Mouse (Mus musculus): ENCODE results near the gene Kri1. TPM values are rescaled to one million over a fixed set of nuclear protein-coding genes. Genes with fewer than 3 reads are reported as not detected.
"Not testable (repeated sequence)": the region's sequence is repeated elsewhere in the genome, so short reads cannot be mapped to it uniquely, and the experiment has no call there.

Kri1 gene
- total RNA-seq, 2 experiments from 2014 or later: 18.5 to 21.0 TPM

DNA sequence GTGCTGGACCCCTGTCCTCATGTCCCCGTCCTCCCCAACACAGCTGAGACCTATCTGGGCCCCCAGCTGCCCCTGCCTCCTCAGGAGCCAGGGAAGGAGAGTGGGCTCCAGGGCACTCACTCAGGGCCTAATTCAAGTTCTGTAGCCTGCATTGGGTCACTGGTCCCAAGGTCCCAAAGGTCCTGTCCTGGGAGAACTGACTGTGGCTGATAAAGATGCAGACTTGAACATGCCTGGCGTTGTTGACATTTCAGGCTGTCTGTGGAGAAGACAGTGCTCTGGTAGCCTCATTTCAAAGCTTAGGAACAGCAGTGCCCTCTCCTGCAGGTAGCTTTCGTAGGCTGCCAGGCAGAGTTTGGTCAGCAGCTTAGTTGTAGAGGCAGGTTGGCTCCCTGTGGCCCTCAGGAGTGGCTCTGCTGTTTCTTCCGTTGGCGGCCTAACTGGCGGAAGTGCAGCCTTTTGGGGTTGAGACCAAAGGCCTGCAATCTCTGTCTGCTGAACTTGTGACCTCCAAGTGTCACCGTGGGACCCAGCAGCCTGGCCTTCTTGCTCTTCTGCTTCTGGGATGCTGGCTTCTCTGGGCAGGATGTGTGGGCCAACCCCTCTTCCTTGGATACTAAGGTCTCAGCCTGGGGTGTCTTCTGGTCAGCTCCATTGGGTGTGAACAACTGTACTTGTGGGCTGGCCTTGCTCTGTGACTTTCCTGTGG, 14.1 kb downstream of the Kri1 start:
- no peak for DNase-seq

DNA sequence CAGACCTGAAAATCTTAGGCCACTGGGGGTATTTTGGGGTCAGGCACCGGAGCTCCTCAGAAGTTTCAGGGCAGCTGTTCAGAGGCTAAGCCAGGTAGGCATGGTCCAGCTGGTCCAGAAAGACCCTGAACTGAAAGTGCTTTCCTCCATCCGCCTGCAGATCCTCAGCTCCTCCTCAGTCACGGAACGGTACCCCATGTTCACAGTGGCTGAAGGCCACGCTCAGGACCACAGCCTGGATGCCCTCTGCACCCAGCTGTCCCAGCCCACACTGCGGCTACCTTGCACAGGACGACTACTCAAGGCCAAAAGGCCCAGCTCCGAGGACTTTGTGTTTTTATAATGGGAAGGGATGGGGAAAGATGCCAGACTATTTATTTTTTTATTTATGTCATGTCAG, 14.7 kb downstream of the Kri1 start:
- no peak for DNase-seq

DNA sequence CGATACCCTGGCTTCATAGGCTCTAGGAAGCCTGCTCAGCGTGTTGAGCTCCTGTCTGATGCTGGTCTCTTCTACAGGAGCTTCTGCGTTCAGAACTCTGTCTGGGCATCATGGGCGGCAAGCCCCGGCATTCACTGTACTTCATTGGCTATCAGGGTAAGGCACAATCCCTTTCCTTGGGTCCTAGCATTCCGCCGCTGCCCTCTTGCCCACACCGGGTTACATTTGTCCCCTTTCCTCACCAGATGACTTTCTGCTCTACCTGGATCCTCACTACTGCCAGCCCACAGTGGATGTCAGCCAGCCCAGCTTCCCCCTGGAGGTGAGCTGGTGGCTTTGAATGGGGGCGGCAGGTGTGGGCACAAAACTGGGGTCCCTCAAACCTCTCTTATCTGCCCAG, 15.4 kb downstream of the Kri1 start:
- DNase-seq: no peak

DNA sequence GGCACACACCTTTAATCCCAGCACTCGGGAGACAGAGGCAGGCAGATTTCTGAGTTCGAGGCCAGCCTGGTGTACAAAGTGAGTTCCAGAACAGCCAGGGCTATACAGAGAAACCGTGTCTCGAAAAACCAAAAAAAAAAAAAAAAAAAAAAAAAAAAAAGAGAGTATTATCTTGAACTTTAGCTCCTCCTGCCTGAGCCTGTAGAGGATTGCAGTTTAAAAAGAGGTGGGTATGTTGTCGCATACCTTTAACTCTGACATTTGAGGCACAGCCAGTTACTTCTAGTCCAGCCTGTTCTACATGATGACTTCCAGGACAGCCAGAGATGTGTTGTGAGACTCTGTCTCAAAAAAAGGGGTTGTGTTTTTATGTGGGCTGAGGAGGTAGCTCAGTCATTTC, 18.2 kb downstream of the Kri1 start:
- DNase-seq: not testable (repeated sequence)

DNA sequence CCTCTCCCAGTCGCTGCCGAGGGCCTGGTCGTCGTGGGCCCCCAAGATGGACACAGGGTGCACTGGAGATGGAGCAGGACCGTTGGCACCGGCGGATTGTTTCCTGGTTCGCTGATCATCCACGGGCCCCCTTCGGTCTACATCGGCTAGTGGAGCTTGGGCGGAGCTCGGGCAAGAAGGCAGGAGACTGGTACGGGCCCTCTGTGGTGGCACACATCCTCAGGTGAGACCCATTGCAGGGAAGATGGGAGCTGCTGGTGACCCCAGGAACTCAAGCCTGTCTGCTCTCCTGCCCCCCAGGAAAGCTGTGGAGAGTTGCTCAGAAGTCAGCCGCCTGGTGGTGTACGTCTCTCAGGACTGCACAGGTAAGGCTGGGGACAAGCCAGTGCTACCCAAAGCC, 19.5 kb downstream of the Kri1 start:
- no peak for DNase-seq

DNA sequence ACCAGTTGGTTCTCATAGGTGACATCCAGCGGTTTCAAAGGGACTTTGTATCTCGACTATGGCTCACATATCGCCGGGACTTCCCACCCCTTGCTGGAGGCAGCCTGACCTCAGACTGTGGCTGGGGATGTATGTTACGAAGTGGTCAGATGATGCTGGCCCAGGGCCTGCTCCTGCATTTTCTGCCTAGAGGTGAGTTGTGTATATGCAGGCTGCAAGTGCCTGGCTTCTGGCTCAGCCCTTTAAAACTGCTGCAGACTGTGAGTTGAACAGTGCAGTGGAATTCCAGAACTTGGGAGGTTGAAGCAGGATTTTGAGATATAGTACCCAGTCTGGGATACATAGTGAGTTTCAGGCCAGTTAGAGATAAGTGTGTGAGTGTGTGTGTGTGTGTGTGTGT, 20.9 kb downstream of the Kri1 start:
- no peak for DNase-seq

DNA sequence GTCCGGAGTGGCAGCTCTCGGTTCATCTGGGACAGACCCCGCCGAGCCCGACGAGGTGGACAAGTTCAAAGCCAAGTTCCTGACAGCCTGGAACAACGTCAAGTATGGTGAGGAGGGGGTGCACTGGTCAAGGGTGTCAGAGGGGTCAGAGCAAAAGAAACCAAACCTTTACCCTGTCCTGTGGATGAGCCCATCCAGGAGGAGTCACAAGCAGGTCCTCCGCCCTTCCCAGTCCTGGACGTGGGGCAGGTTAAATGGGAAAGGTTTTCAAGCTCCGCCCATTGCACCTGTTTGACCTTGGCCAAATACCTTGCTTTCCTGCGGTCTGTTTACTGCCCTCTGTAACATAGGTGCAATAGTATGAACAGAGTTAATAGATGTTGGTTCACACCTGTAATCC, 22.2 kb downstream of the Kri1 start:
- DNase-seq: no peak

DNA sequence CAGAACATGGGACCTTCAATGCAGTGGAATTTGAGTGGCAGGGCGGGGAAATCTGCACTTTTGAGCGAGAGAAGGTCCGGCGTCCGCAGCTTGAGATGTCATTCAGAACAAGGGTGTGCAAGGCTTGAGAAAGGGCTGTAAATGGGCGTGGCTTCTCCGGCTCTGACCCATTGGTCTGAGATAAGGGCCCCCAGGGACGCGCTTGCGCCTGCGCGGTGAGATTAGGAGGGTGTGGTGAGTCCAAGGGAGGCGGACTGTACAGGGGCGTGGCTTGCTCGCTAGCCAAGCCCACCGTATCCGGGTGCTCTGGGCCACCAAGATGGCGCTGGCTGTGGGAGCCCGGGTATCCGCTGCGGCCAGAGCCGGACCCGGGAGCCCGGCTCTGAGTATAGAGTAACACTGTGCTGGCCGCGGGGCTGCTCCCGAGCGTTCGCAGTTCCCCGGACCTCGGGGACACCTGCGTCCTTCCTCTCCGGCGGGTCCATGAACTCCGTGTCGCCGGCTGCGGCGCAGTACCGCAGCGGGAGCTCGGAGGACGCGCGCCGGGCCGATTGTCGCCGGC, 22.7 kb downstream of the Kri1 start, which contains the start of gene Atg4d:
Gene Atg4d (plus strand): TSS at position 294 of the 562 bp plus-strand sequence.
- peak; percentile 100 for DNase-seq

DNA sequence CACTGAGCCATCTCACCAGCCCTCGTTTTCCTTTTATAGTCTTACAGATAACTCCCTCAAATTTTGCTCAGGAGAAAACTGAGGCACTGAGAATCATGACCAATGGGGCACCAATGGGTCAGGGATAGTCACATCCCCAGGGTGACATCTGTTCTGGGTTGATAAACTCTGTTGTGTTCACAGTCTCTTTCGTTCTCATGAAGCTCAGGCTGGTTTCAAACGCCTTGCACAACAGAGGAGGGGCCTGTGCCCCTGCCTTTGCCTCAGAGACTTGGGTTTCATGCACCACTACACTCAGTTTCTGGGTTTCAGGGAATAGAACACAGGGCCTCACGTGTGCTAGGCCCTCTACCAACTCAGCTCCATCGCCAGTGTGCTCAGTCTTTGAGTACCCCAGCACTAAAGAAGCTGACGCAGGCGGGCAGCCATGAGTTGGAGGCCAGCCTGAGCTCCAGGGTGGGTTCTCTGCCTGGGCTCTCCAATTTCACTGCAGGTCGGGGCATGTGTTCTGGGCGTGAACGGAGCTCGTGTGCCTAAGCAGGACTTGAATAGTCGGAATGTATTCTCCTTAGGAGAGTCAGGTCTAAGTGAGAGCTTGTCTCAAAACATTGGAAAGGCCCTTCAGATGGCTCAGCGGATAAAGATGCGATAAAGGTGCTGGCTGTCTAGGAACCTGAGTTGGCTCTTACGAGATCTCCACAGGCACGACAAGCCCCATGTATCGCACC, 23.3 kb downstream of the Kri1 start:
- no peak for DNase-seq

DNA sequence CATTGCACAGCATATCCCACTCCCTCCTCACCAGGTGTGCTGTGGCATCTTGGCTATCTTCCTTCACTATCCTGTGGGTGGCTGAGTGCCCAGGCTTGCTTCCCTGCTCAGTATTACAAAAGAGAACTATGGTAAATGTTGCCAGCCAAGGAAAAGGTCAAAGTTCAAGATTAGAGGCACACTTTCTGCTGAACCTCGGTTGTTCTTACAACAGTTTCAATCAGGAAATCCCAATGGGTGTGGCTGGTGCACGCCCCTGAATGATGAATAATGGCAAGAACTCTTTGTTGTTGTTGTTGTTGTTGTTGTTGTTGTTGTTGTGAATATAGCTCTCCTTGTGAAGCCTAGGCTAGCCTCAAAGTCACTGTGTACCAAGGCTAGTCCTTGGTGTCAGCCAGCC, 25.9 kb downstream of the Kri1 start:
- no peak for DNase-seq

DNA sequence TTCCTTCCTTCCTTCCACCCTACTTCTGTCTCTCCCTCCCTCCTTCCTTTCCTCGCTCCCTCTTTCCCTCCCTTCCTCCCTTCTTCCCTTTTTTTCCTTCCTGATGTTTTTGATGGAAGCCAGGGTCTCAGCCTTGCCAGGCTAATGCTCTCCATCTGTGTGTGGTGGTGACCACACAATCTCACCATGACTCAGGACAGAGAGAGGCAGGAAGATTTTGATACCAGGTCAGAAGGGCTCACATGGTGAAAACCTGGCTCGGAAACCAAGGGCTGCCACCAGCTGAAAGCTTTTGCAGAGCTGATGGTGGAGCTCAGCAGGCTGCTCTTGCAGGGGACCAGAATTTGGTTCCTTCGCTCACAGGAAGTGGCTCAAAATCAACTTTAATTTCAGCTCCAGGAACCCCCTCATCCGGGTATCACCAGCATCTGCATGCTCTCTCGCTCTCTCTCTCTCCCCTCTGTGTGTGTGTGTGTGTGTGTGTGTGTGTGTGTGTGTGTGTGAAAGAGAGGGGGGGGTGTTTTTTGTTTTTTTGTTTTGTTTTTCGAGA, 27.2 kb downstream of the Kri1 start:
- DNase-seq: no peak

DNA sequence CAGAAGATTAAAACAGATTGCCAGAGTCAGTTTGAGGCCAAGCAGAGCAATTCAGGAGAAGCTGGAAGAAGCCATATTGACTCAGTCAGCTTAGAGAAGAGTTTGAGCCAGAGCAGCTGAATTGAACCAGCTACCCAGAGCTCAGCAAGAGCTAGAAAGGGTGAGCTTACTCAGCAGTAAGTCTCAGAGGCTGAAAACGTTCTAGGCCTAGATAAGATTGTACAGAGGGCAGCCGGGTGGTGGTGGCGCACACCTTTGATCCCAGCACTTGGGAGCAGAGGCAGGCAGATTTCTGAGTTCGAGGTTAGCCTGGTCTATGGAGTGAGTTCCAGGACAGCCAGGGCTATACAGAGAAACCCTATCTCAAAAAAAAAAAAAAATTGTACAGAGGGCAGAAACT, 31.4 kb downstream of the Kri1 start:
- DNase-seq: not testable (repeated sequence)

DNA sequence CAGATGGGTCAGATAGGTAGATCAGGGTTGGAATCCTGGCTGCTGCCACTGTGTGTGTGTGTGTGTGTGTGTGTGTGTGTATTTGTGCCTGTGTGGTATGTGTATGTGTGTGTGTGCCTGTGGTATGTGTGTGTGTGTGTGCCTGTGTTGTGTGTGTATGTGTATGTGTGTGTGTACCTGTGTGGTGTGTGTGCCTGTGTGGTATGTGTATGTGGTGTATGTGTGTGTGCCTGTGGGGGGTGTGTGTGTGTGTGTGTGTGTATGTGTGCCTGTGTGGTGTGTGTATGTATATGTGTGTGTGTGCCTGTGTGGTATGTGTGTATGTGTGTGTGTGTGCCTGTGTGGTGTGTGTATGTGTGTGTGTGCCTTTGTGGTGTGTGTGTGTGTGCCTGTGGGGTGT, 33.1 kb downstream of the Kri1 start:
- no peak for DNase-seq

DNA sequence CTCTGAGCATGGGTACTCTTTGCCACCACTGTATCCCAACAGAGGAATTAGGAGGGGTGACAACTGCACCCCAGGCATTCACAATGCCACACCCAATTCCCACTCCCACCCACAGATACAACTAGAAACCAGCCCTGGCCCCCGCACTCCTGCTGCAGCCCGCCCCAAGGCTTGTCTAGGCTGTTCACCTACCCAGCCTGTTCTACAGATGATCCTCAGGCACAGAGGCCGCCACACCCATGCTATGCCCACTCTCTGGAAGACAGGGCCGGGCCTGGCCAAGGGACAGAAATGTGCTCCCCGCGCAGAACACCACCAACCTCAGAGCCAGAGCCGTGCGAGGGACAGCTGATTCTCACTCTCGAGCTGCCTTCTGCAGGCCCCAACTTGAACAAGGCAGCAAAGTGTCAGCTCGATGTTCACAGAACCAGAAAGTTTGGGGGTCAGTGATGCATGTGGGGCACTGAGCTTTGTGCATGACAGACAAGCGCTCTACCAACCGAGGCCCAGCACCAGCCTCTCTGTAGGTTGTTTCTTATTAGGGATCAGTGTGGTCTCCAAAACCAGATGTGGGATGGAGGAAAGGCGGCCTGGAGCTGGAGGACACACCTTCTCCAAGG, 36.5 kb downstream of the Kri1 start:
- no peak for DNase-seq

DNA sequence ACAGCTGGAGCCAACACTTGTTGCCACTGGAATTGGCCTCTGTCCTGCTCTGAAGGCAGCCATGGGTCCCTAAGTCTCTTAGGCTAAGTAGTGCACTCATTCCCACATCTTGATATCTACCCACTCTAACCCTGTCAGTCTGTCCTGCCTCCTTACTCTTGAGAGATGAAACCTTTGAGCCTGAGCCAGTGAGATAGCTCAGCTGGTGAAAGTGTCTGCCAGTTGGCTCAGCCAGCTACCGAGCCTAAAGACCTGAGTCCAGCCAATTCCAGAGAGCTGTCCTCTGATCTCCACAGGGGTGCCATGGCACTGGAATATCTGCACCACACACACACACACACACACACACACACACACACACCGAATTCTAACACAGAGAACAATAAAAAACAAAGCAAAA, 37.3 kb downstream of the Kri1 start:
- DNase-seq: no peak

DNA sequence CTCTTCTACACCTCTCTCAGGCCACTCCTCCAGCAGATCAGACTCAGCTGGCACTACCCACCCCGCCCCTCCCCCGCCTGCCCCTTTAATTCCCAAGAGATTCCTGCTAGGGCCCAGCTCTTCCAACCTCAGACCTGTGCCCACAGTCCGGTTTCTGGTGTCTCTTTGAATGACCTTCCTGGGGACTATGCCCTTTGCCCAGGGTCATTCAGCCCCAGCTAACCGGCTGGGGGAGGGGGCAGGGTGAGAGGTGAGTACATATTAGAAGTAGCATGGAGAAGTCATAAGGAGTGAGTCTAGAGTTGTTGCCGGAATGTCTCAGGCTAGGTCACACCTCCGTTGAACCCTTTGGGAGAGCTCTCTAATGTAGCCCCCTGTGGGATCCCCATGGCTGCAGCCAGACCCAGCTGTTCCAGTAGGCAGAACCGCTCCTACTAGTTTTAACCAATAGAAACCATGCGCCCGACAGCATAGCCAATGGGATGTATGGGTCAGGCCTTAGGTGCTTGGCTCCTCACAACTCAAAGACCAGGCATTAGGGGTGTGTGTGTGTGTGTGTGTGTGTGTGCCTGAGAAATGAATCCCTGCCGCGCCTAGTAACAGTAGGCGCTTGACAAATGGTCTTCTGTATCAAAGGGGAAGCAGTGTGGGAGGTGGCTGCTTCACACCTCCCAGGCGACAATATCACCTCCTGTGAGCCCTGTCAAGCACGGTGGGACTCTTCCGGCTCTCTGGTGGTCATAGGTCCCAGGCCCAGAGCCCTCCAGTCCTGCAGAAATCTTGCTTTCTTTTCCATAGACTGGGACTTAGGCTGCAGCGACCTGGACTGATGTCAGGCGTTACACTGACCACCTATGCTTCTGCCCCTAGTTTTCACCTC, 37.9 kb downstream of the Kri1 start:
- DNase-seq: no peak

DNA sequence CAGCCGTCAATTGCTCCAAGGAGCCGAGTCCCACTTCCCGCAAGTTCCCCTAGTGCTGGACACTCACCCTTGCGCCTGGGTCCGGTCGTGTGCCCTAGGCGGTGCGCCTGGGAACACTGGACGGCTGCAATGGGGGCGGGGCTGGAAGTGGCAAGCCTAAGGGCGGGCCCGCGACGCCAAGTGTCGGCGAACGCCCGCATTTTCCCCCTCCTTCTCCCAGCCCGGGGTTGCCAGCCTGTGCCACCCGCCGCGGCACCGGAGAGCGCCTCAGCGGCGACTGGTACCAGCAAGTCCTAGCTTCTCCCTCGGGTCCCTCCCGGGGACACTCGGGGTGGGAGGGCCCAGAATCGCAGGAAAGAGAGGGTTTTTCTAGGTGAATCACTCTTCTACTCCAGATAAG, 39.4 kb downstream of the Kri1 start, which contains the start of gene S1pr5:
Gene S1pr5 (minus strand): TSS at position 118 of the 400 bp plus-strand sequence.
- peak; percentile 55 for DNase-seq

DNA sequence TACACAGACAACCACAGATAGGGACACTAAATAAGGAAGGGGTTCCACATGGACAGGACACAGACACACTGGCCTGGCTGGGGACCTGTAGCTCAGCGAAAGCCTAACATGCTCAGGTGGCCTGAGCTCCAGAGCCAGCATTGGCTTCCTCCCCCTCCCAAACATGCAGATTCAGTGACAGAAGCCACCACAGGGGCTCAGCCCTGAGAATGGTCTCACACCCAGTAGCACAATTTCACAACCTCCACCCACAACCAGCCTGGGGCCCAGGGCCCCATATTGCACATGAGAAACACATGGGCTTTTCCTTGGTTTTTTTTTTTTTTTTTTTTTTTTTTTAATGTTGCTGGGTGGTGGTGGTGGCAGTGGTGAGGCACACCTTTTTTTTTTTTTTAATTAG, 41.4 kb downstream of the Kri1 start:
- no peak for DNase-seq

DNA sequence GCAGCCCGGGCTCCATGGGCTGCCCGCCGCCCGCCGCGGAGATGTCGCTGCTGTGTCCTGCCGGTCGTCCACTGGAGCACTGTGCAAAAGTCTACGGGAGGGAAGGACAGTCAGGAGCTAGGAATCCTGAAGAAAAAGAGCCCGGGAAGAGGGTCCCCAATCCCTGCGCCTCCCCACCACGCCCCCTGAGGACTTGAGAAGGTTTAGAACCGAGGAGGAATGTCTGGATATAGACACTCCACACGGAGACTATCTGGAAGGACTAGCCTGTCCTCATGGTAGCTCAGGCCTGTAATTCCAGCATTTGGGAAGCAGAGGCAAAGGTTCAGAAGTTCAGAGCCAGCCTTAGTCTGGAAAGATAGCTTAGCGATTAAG, 42.7 kb downstream of the Kri1 start:
- DNase-seq: no peak

DNA sequence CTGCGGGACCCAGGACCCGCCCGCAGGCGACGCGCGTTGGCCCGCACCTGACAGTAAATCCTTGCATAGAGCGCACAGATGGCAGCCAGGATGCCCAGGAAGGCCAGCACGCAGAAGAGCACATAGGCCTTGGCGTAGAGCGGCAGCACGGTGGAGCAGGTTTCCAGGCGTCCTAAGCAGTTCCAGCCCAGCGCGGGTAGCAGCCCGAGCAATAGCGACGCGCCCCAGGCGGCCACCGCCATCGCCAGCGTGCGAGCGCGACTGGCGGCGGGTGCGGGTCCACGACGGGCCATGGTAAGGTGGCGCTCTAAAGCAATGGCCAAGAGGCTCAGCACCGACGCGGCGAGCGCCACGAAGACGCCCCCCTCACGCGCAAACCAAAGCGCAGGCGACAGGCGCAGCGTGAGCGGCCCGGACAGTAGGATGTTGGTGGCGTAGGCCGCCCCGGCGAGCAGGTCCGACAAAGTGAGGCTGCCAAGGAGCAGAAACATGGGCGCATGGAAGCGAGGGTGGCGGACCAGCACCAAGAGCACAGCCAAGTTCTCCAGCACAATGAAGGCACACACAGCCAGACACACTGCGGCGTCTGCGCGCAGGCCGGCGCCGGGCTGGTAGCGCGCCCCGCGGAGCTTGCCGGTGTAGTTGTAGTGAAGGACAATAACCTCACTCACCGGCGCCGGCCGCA, 43.2 kb downstream of the Kri1 start:
- DNase-seq: peak; percentile 31

DNA sequence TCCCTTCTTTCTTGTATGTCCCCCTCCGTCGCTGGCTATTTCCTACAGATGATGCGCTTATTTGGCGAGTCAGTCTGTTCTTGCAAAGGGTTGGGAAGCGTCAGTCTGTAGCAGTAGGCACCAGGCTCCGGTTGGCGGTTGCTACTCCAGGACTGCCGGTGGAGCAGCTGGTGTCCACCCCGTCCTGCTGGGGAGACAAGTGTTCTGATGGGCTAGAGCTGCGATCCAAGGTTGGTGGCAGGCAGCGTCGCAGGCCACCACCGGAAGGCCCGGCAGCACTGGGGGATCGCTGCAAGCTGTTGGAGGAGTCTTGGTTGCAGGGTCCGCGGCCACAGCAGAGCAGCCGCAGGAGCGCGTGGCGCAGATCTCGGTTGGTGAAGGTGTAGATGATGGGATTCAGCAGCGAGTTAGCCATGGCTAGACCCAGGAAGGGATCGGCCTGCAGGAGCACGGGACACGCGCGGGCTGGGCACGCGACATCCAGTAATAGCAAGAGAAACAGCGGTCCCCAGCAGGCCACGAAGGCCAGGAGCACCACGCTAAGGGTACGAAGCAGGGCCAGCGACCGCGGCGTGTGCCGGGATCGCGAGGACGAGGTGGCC, 43.8 kb downstream of the Kri1 start:
- DNase-seq: no peak

All from heart, postnatal 4 days (tissue).